Mouse (Mus musculus) kidney, postnatal 4 days (tissue): ENCODE results near the gene Zfp719.

Experiments used
- DNase-seq, 2 experiments: peaks; one replicate each; pipeline ENCODE4 v3.0.0; 2021; ENCODE audit warnings: mixed read lengths in 2 of 2

Gene Zfp719

GRCm38 (mm10) chr7:43608316-43608824 is 29.0 kb downstream of the Zfp719 start:
- DNase-seq = no peak

- no peak for DNase-seq
Measured at GRCm38 (mm10) chr7:43613816-43614551, 34.6 kb downstream of the Zfp719 start.

GRCm38 (mm10) chr7:43622927-43623326 is 43.5 kb downstream of the Zfp719 start:
- no peak for DNase-seq

GRCm38 (mm10) chr7:43623819-43624218 is 44.4 kb downstream of the Zfp719 start:
- peak in 1 of 2 experiments; percentile 7 for DNase-seq

GRCm38 (mm10) chr7:43625065-43625464 is 45.7 kb downstream of the Zfp719 start:
- no peak for DNase-seq

GRCm38 (mm10) chr7:43625794-43626422 is 46.5 kb downstream of the Zfp719 start:
- no peak for DNase-seq

GRCm38 (mm10) chr7:43633940-43634339 is 54.5 kb downstream of the Zfp719 start:
- DNase-seq = no peak

GRCm38 (mm10) chr7:43634500-43634899 is 55.1 kb downstream of the Zfp719 start, which contains the start of gene Ceacam18:
Gene Ceacam18, plus strand, starts transcription at chr7:43634707.
- DNase-seq = no peak

GRCm38 (mm10) chr7:43636194-43636593 is 56.8 kb downstream of the Zfp719 start:
- no peak for DNase-seq

GRCm38 (mm10) chr7:43637118-43637517 is 57.7 kb downstream of the Zfp719 start:
- no peak for DNase-seq

- DNase-seq = no peak
Measured at GRCm38 (mm10) chr7:43642587-43642986, 63.2 kb downstream of the Zfp719 start.
